ENCODE assay signal across 15 mouse cellular contexts in genomic region chr7:16557783-16558538, GRCm38 (mm10). TPM values are rescaled to one million over a fixed set of nuclear protein-coding genes. Genes with fewer than 3 reads are reported as not detected.
DNase-seq lines count a peak whose midpoint lies in the region; ATAC-seq and TF ChIP-seq lines count a peak whose summit lies in the region.
"Had no signal": no experiment of that assay in that cellular context is flagged by ENCODE, and none has a peak within 500 bp of the region (broad histone marks: within the 10 kb centered on the region; RNA-seq: fewer than 3 reads in every experiment).

No protein-coding gene starts in this region.

- H3K36me3 ChIP-seq in splenic B cell, adult 2 months (ENCODE audit: control insufficient read depth, insufficient read depth, low read length, poor library complexity, severe bottlenecking): no peaks in the 10 kb centered on the region; the same call in 1 of the 2 replicates

- no peaks in the 10 kb centered on the region for H3K27me3 ChIP-seq in splenic B cell, adult 2 months (ENCODE audit: control insufficient read depth, insufficient read depth, low read length, poor library complexity, severe bottlenecking)
- H3K27me3 ChIP-seq: lung, embryonic 15.5 days; midbrain, embryonic 12.5 days had no signal

- peak overlapping the region; percentile 29; the same call in 1 of the 2 replicates for H3K27ac ChIP-seq in left cerebral cortex, adult 2 months
- H3K27ac ChIP-seq: lung, embryonic 15.5 days; midbrain, embryonic 12.5 days; stomach, postnatal 0 days had no signal

- no peak for TF ChIP-seq CTCF in left cerebral cortex, adult 2 months (IDR thresholded peaks at IDR 0.05)

- peak; percentile 6 for DNase-seq in CD4-positive, CD25-positive, alpha-beta regulatory T cell, adult 2 months (ENCODE audit: low read depth, low spot score)
- DNase-seq in left cerebral cortex, adult 2 months (ENCODE audit: extremely low spot score in 1 of 2, low spot score in 2 of 2): no peak
- DNase-seq in left cerebral cortex, adult 18-20 months (ENCODE audit: low spot score in 2 of 2): no peak
- DNase-seq in thymus, postnatal 4 days: peak; percentile 25
- DNase-seq in thymus, postnatal 36 days: no peak
- peak; percentile 23 for DNase-seq in splenic B cell, adult 2 months (ENCODE audit: low read depth, low spot score)
- DNase-seq in cerebellum, postnatal 14 days: no peak
- DNase-seq: cerebellum, adult 18-20 months; kidney, adult 11 months; kidney, postnatal 36 days; right cerebral cortex, postnatal 4 days had no signal

- no peak overlapping the region for H3K4me3 ChIP-seq in left cerebral cortex, adult 2 months
- H3K4me3 ChIP-seq: lung, embryonic 15.5 days; midbrain, embryonic 12.5 days had no signal

- ATAC-seq in CD4-positive, CD25-positive, alpha-beta regulatory T cell, adult 4 months: no peak

- intact Hi-C loops in left cerebral cortex, adult 2 months (cut with DNase I): loop anchor here (5.0 kb wide), 1 partner anchor 54 kb away; the partner anchor contains the start of gene Arhgap35

RNA-seq across cellular contexts. Expression of gene Arhgap35, which starts 56.8 kb away (rescaled TPM):
- polyA plus RNA-seq in CD4-positive, CD25-positive, alpha-beta regulatory T cell, adult 4 months (2017; shearing (Covaris generic)): 1 to 10 TPM; 2.7 to 3.1 TPM
- total RNA-seq in left cerebral cortex, adult 2 months (2021): 100 to 1,000 TPM; 138 to 140 TPM
- total RNA-seq in left cerebral cortex, adult 18-20 months (2021): 100 to 1,000 TPM; 129 to 133 TPM

Comparison
In these comparisons a context has a peak if more than half of its experiments do, and no peak if none do; other contexts are left out.
1. DNase-seq: peak in CD4-positive, CD25-positive, alpha-beta regulatory T cell, adult 2 months (single experiment), thymus, postnatal 4 days (single experiment) and splenic B cell, adult 2 months (single experiment); none in left cerebral cortex, adult 2 months (0 of 2), left cerebral cortex, adult 18-20 months (0 of 2), thymus, postnatal 36 days (0 of 2) and cerebellum, postnatal 14 days (0 of 2).